Mouse (Mus musculus) hindbrain, embryonic 16.5 days (tissue): ENCODE results near the gene Hspg2. TPM values are rescaled to one million over a fixed set of nuclear protein-coding genes. Genes with fewer than 3 reads are reported as not detected.

Source experiments
- ATAC-seq: fragments of 200-750 bp; cut with Nextera tagmentation; 2 replicates; pipeline ENCODE4 v1.8.0; 2017; ENCODE audit warnings: moderate TSS enrichment, moderate library complexity
- H3K27ac ChIP-seq: fragments of 300-500 bp; sonication (generic); 2 replicates; pipeline ENCODE4 v1.5.1; 2014; ENCODE audit warnings: low read depth, mild to moderate bottlenecking, control low read depth, low read length, moderate library complexity
- H3K27me3 ChIP-seq: fragments of 300-500 bp; sonication (generic); replicated peaks from 2 replicates; pipeline ENCODE4 v1.6.1; 2014; ENCODE audit warnings: low read length; ENCODE audit not compliant: control insufficient read depth, insufficient read depth
- H3K36me3 ChIP-seq: fragments of 300-500 bp; sonication (generic); 2 replicates; pipeline ENCODE4 v1.6.1; 2014; ENCODE audit warnings: mild to moderate bottlenecking, low read length, moderate library complexity, mixed read lengths; ENCODE audit not compliant: control insufficient read depth, insufficient read depth
- H3K4me1 ChIP-seq: fragments of 300-500 bp; sonication (generic); 2 replicates; pipeline ENCODE4 v1.6.1; 2014; ENCODE audit warnings: low read depth, low read length; ENCODE audit not compliant: control insufficient read depth, insufficient read depth
- H3K4me2 ChIP-seq: fragments of 300-500 bp; sonication (generic); 2 replicates; pipeline ENCODE4 v1.6.1; 2014; ENCODE audit warnings: mild to moderate bottlenecking, low read length, control low read depth, moderate library complexity
- H3K4me3 ChIP-seq: fragments of 300-500 bp; sonication (generic); 2 replicates; pipeline ENCODE4 v1.5.1; 2014; ENCODE audit warnings: mild to moderate bottlenecking, low read length, control low read depth, moderate library complexity
- H3K9ac ChIP-seq: fragments of 300-500 bp; sonication (generic); 2 replicates; pipeline ENCODE4 v1.6.1; 2014; ENCODE audit warnings: low read depth, mild to moderate bottlenecking, control low read depth, low read length, moderate library complexity
- H3K9me3 ChIP-seq: fragments of 300-500 bp; sonication (generic); 2 replicates; pipeline ENCODE4 v1.6.1; 2014; ENCODE audit warnings: mild to moderate bottlenecking, low read length, moderate library complexity; ENCODE audit not compliant: control insufficient read depth
- WGBS: fragments of 180-500 bp; shearing (Covaris S2); extraction: QIAGEN DNeasy Blood & Tissue Kit; methylation state at CpG from one replicate; pipeline ENCODE4 v1.1.7; 2014; 5-methylcytosine and 5-hydroxymethylcytosine counted together
- microRNA-seq: library from miRNA; unstranded; fragments of <30 nt; microRNA quantifications from one replicate; pipeline ENCODE4, GENCODE M21; 2017
- polyA plus RNA-seq: library from polyadenylated mRNA; unstranded; fragments of >200 nt; fragmentation: Nextera tagmentation; extraction: Ambion mirVana; gene quantifications from 2 replicates; pipeline ENCODE4 v1.2.1, GENCODE M21; 2015

Gene Hspg2
- polyA plus RNA-seq, 1 experiment from 2014 or later: 6.5 TPM

- Histone ChIP-seq H3K36me3 (peaks cover 35% of the 10 kb centered on the region), H3K9me3 (no peaks in the 10 kb centered on the region), H3K27me3 (no peaks in the 10 kb centered on the region), H3K4me2 (no peak overlapping the region), H3K4me1 (no peaks in the 10 kb centered on the region), H3K27ac (no peak overlapping the region), H3K4me3 (no peak overlapping the region), H3K9ac (no peak overlapping the region)
- WGBS: 98% methylated on average over 2 of the region's 2 CpGs
- no peak for ATAC-seq
These were observed 138.5 kb downstream of the Hspg2 start for GRCm38 (mm10) chr4:137607023-137607422.

- Histone ChIP-seq H3K4me3 (no peak overlapping the region), H3K27ac (no peak overlapping the region), H3K4me1 (no peaks in the 10 kb centered on the region), H3K9me3 (no peaks in the 10 kb centered on the region), H3K27me3 (no peaks in the 10 kb centered on the region), H3K36me3 (peaks cover 51% of the 10 kb centered on the region), H3K4me2 (no peak overlapping the region), H3K9ac (no peak overlapping the region)
- WGBS: 88% methylated on average over 7 of the region's 7 CpGs
- no peak for ATAC-seq
These were observed 140.7 kb downstream of the Hspg2 start for GRCm38 (mm10) chr4:137609281-137609680.

- no peak for ATAC-seq
- H3K27me3 ChIP-seq: no peaks in the 10 kb centered on the region
- no peak overlapping the region for H3K27ac ChIP-seq
- H3K4me2 ChIP-seq: no peak overlapping the region
- H3K9me3 ChIP-seq: no peaks in the 10 kb centered on the region
- peaks cover 52% of the 10 kb centered on the region for H3K36me3 ChIP-seq
- no peaks in the 10 kb centered on the region for H3K4me1 ChIP-seq
- no peak overlapping the region for H3K9ac ChIP-seq
- 91% methylated on average over 7 of the region's 7 CpGs for WGBS
- H3K4me3 ChIP-seq: no peak overlapping the region
These were observed 141.1 kb downstream of the Hspg2 start for GRCm38 (mm10) chr4:137609702-137610101.

DNA sequence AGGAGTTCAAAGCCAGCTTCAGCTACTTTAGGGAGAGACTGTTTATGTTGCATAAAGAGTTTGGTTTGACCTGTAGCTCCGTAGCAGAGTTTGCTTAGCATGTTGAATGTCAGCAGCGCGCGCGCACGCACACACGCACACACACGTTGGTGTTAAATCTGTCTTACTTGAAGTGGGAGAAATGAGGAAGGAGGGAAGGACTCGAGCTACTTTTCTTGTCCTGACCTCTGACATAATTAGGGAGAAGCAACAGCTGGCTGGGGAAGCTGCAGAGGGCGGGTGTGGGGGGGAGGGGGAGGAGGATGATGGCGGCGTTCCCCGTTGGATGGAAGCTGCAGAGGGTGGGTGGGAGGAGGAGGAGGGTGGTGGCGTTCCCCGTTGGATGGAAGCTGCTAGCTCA, 141.7 kb downstream of the Hspg2 start:
- Histone ChIP-seq H3K9me3 (no peaks in the 10 kb centered on the region), H3K9ac (no peak overlapping the region), H3K27me3 (no peaks in the 10 kb centered on the region), H3K4me1 (no peaks in the 10 kb centered on the region), H3K27ac (no peak overlapping the region), H3K4me2 (no peak overlapping the region), H3K4me3 (no peak overlapping the region), H3K36me3 (peaks cover 52% of the 10 kb centered on the region)
- 82% methylated on average over 15 of the region's 15 CpGs for WGBS
- no peak for ATAC-seq

Small RNAs within 50 kb of the gene (microRNA-seq; reads per million reads assigned to microRNA genes)
- not detected for gene Mir7018

Other genes starting within 250 kb of the Hspg2 start
- gene Wnt4, start 191.3 kb upstream of the Hspg2 start, polyA plus RNA-seq: 1.2 and 1.9 TPM in 2 replicates
- 975 and 1,060 TPM in 2 replicates for gene Cdc42, start 111.0 kb upstream of the Hspg2 start, polyA plus RNA-seq
- gene Cela3a, start 59.0 kb upstream of the Hspg2 start, polyA plus RNA-seq: not detected in 2 replicates
- gene Cela3b, start 38.2 kb upstream of the Hspg2 start, polyA plus RNA-seq: not detected in 2 replicates
- not detected in 2 replicates for gene 1700013G24Rik, start 15.5 kb upstream of the Hspg2 start, polyA plus RNA-seq
- 0.57 and 0.99 TPM in 2 replicates for gene Ldlrad2, start 105.8 kb downstream of the Hspg2 start, polyA plus RNA-seq
- gene Usp48, start 125.0 kb downstream of the Hspg2 start, polyA plus RNA-seq: 55.7 and 60.7 TPM in 2 replicates
- gene Rap1gap, start 196.0 kb downstream of the Hspg2 start, polyA plus RNA-seq: 119 and 120 TPM in 2 replicates